ENCODE assay signal across 9 mouse cellular contexts in the genomic region with DNA sequence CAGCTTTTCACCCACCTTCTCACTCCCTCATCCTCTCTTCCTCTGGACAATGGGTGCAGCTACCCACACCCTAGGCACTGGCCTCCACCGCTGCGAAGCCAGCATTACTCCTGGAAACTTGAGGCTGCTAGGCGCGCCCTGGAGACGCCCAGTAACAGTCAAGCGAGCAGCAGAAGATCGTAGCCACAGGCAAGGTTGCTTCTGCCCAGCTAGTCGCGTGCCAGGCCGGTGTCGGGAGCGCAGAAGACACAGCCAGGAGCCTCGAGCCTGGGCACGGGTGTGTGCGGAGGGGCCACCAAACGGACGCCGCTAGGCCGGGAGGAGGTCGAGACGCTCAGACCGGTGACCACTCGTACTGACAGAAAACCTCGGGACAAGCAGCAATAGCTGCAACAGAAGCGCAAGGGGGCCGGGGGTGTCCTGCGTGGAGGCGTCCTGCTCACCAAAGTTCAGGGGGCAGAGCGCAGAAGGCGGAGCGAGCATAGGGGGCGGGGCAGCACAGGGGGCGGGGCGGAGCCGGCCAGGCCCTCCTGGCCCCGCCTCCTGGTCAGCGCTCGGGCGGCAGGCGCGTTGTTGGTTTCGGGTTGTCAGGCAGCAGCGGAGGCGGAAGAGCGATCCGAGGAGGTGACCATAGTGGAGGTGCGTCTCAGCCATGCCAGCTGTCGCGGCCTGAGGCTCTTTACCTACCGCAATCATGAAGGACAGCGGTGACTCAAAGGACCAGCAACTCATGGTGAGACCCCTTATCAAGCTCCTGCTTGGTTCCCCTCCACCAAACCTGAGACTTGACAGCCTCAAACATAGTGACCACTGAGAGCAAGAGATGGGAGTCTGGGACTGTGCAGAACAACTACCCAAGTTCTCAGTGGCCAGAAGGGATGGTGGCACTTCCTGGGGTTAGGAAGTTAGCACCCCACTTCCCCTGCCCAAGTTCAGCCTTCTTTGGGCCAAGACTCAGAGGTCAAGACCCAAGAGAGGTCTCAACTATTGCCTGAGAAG. TPM values are rescaled to one million over a fixed set of nuclear protein-coding genes. Genes with fewer than 3 reads are reported as not detected.
A peak's percentile ranks its signal among the peaks of the same experiment; 100 is the strongest.
DNase-seq lines count a peak whose midpoint lies in the region; ATAC-seq and TF ChIP-seq lines count a peak whose summit lies in the region.
"Had no signal": no experiment of that assay in that cellular context is flagged by ENCODE, and none has a peak within 500 bp of the region (broad histone marks: within the 10 kb centered on the region; RNA-seq: fewer than 3 reads in every experiment).

A gene (plus strand): TSS at position 569 of the 999 bp plus-strand sequence.

- peak; percentile 84 for ATAC-seq in granulocyte monocyte progenitor cell, adult 5-6 weeks (replicated peaks; ENCODE audit: poor library complexity, severe bottlenecking)
- ATAC-seq in intestine, embryonic 15.5 days, result peak; percentile 91
- ATAC-seq in liver, embryonic 15.5 days (ENCODE audit: insufficient read depth), result peak; percentile 44
- ATAC-seq: Patski had no signal

- peak within 1 kb of the TSS; percentile 20 for H3K4me3 ChIP-seq in cortical plate, adult 2 months (ENCODE audit: insufficient read depth, low read length)
- H3K4me3 ChIP-seq in intestine, embryonic 15.5 days (replicated peaks), result peak within 1 kb of the TSS; percentile 49
- H3K4me3 ChIP-seq in liver, embryonic 15.5 days (replicated peaks), result peak within 1 kb of the TSS; percentile 48

- TF ChIP-seq POLR2A in cortical plate, adult 2 months (IDR thresholded peaks at IDR 0.05; ENCODE audit: extremely low read depth, insufficient read depth, low read length), result no peak

- H3K36me3 ChIP-seq in intestine, embryonic 15.5 days, result no peaks in the 10 kb centered on the region
- no peaks in the 10 kb centered on the region for H3K36me3 ChIP-seq in liver, embryonic 15.5 days (replicated peaks)

- peaks cover 12% of the 10 kb centered on the region; the same call in 1 of the 2 replicates for H3K27me3 ChIP-seq in intestine, embryonic 15.5 days (replicated peaks)
- peaks cover 47% of the 10 kb centered on the region for H3K27me3 ChIP-seq in liver, embryonic 15.5 days

- 0 out of 2 replicates have a peak, but pooled peaks cover 2% of the 10 kb centered on the region for H3K4me1 ChIP-seq in cortical plate, adult 2 months (ENCODE audit: control insufficient read depth, insufficient read depth, low read length)
- H3K4me1 ChIP-seq in intestine, embryonic 15.5 days (replicated peaks), result peaks cover 7% of the 10 kb centered on the region; the same call in 1 of the 2 replicates
- peaks cover 11% of the 10 kb centered on the region for H3K4me1 ChIP-seq in liver, embryonic 15.5 days (replicated peaks)

- TF ChIP-seq CTCF in cortical plate, adult 2 months (IDR thresholded peaks at IDR 0.05; ENCODE audit: extremely low read depth, insufficient read depth, low read length), result no peak

- peak within 1 kb of the TSS; percentile 46 for H3K9ac ChIP-seq in intestine, embryonic 15.5 days
- no peak within 1 kb of the TSS for H3K9ac ChIP-seq in liver, embryonic 15.5 days

- peak; percentile 53 for DNase-seq in ovary, adult 18-20 months (ENCODE audit: low spot score)
- no peak for DNase-seq in ovary, postnatal 14 days (ENCODE audit: low spot score)
- DNase-seq in naive thymus-derived CD4-positive, alpha-beta T cell, adult 2 months (ENCODE audit: low read depth), result peak; percentile 14
- DNase-seq in thymus, postnatal 4 days, result peak; percentile 35

- no peaks in the 10 kb centered on the region for H3K9me3 ChIP-seq in intestine, embryonic 15.5 days
- no peaks in the 10 kb centered on the region for H3K9me3 ChIP-seq in liver, embryonic 15.5 days (replicated peaks)

- peak within 1 kb of the TSS; percentile 96 for H3K4me2 ChIP-seq in intestine, embryonic 15.5 days (replicated peaks)
- peak within 1 kb of the TSS; percentile 72 for H3K4me2 ChIP-seq in liver, embryonic 15.5 days

- H3K27ac ChIP-seq in cortical plate, adult 2 months (ENCODE audit: insufficient read depth, low read length), result no peak within 1 kb of the TSS
- no peak within 1 kb of the TSS for H3K27ac ChIP-seq in intestine, embryonic 15.5 days
- H3K27ac ChIP-seq in liver, embryonic 15.5 days (replicated peaks), result no peak within 1 kb of the TSS

- WGBS in intestine, embryonic 15.5 days, result 3% methylated on average over 51 of the region's 51 CpGs
- 4% methylated on average over 51 of the region's 51 CpGs for WGBS in liver, embryonic 15.5 days (ENCODE audit: insufficient replicate concordance)

RNA-seq across cellular contexts. Expression of the gene that starts here (rescaled TPM):
- 4.8 and 5.5 TPM in 2 replicates for polyA plus RNA-seq in cortical plate, adult 2 months (2012; rRNA removed)
- 1.3 TPM in 1 of 2 replicates, not detected in the other for total RNA-seq in granulocyte monocyte progenitor cell, adult 5-6 weeks (2014; fragmentation: Nextera tagmentation)
- total RNA-seq in granulocyte monocyte progenitor cell, adult 5-6 weeks (2017), result not detected in 2 replicates
- 0.33 and 0.45 TPM in 2 replicates for polyA plus RNA-seq in intestine, embryonic 15.5 days (2015; fragmentation: Nextera tagmentation; extraction: Ambion mirVana)
- 0.07 TPM in 2 replicates for polyA plus RNA-seq in liver, embryonic 15.5 days (2015; fragmentation: Nextera tagmentation; extraction: Ambion mirVana)

Comparison
In these comparisons a context has a peak if more than half of its experiments do, and no peak if none do; other contexts are left out.
1. Peak in ATAC-seq, H3K4me3 ChIP-seq, H3K9ac ChIP-seq and H3K4me2 ChIP-seq in intestine, embryonic 15.5 days; RNA of the gene not detected or under 1 TPM.
2. Peak in ATAC-seq, H3K4me3 ChIP-seq and H3K4me2 ChIP-seq in liver, embryonic 15.5 days; RNA of the gene not detected or under 1 TPM.